Mouse (Mus musculus): ENCODE data around the gene Bak1.

DNA sequence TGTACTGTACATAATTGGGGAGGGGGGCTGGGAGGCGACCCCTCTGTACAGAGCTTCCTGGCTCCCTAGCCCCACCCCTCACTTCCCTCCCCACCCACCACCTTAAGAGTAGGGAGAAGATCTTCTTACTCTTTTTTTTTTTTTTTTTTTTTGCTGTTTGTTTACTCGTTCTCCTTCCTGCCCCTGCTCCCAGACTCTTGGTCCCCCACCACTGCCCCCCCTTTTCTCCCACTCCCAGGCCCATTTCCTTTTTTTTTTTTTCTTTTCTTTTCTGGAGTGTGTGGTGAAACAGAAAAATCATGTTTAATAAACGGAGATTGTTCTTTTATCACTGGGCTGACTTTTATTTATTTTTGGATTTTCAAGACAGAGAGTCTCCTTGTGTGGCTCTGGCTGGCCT, 56.7 kb downstream of the Bak1 start:
- TF ChIP-seq POLR2A (IDR thresholded peaks at IDR 0.05; ENCODE audit: borderline replicate concordance, control insufficient read depth, low read depth, low read length) (no peak), CTCF (IDR thresholded peaks at IDR 0.05; ENCODE audit: control insufficient read depth, insufficient read depth, low read length) (no peak)
